9 mouse cellular contexts compared by ENCODE assay signal in the genomic region with DNA sequence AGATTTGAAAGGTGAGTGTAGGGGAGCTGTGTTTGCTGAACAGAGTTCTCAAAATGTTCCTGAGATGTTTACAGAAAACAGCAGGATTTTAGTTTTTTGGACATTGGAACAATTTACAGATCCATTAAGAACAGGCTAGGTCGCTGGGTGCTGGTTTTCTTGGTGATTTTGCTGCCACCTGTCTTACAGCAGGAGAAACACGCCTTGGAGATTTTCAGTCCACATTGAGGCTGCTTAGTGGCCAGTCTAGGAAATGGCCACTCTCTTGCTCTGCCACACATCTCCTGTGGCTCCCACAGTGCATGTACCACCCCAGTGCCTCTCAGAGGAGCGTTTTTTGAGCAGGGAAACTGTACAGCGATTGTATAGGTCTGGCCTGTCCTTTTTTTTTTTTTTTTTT. TPM values are rescaled to one million over a fixed set of nuclear protein-coding genes. Genes with fewer than 3 reads are reported as not detected.
A peak's percentile ranks its signal among the peaks of the same experiment; 100 is the strongest.
DNase-seq lines count a peak whose midpoint lies in the region; ATAC-seq and TF ChIP-seq lines count a peak whose summit lies in the region.
"Had no signal": no experiment of that assay in that cellular context is flagged by ENCODE, and none has a peak within 500 bp of the region (broad histone marks: within the 10 kb centered on the region; RNA-seq: fewer than 3 reads in every experiment).

No protein-coding gene starts in this region.

- TF ChIP-seq CTCF in MEL (IDR thresholded peaks at IDR 0.05 in 2 of 3, conservative IDR thresholded peaks at IDR 0.05 in 1 of 3; ENCODE audit: control insufficient read depth in 1 of 3, insufficient read depth in 1 of 3, low read depth in 2 of 3, low read length in 3 of 3, poor library complexity in 1 of 3, severe bottlenecking in 1 of 3): peak; percentile 41 to 64 (median 50)

- peak; percentile 37 for DNase-seq in hindbrain, embryonic 10.5 days (ENCODE audit: low spot score)
- peak; percentile 51 for DNase-seq in MEL (ENCODE audit: low read depth, low spot score)
- peak; percentile 53 to 69 for DNase-seq in cerebellum, postnatal 25 days
- DNase-seq in heart, postnatal 14 days: peak; percentile 25 to 47
- peak; percentile 17 to 58 for DNase-seq in layer of hippocampus, postnatal 14 days (ENCODE audit: low spot score in 2 of 2)
- DNase-seq in midbrain, embryonic 11.5 days (ENCODE audit: low spot score, missing footprints): peak; percentile 88
- DNase-seq in skeletal muscle tissue, adult 2 months (ENCODE audit: low read depth, low spot score): peak; percentile 48

- H3K27me3 ChIP-seq in hindbrain, embryonic 10.5 days (ENCODE audit: insufficient read depth, poor library complexity, severe bottlenecking): no peaks in the 10 kb centered on the region
- no peaks in the 10 kb centered on the region for H3K27me3 ChIP-seq in hindbrain, embryonic 12.5 days
- no peaks in the 10 kb centered on the region for H3K27me3 ChIP-seq in MEL (ENCODE audit: control insufficient read depth in 1 of 2, insufficient read depth in 2 of 2, low read length in 2 of 2)
- no peaks in the 10 kb centered on the region for H3K27me3 ChIP-seq in midbrain, embryonic 11.5 days (ENCODE audit: control insufficient read depth, insufficient read depth, low read length)
- H3K27me3 ChIP-seq: limb, embryonic 12.5 days had no signal

- peaks cover 21% of the 10 kb centered on the region for H3K4me1 ChIP-seq in hindbrain, embryonic 10.5 days (replicated peaks)
- H3K4me1 ChIP-seq in hindbrain, embryonic 12.5 days: peaks cover 15% of the 10 kb centered on the region; the same call in 1 of the 2 replicates
- no peaks in the 10 kb centered on the region for H3K4me1 ChIP-seq in MEL (ENCODE audit: control insufficient read depth in 1 of 2, insufficient read depth in 2 of 2, low read length in 2 of 2)
- peaks cover 8% of the 10 kb centered on the region; the same call in 1 of the 2 replicates for H3K4me1 ChIP-seq in midbrain, embryonic 11.5 days (ENCODE audit: control insufficient read depth, insufficient read depth, low read length)

- no peak for TF ChIP-seq POLR2A in MEL (IDR thresholded peaks at IDR 0.05; ENCODE audit: control insufficient read depth in 1 of 2, insufficient read depth in 1 of 2, low read depth in 1 of 2, low read length in 2 of 2, poor library complexity in 1 of 2)

- intact Hi-C loops in heart, postnatal 14 days (cut with DNase I): no loop called here

- no peaks in the 10 kb centered on the region for H3K36me3 ChIP-seq in hindbrain, embryonic 10.5 days
- no peaks in the 10 kb centered on the region for H3K36me3 ChIP-seq in hindbrain, embryonic 12.5 days
- 0 out of 4 replicates have a peak, but pooled peaks cover 0 to 1% of the 10 kb centered on the region in 2 experiments for H3K36me3 ChIP-seq in MEL (ENCODE audit: control insufficient read depth in 1 of 2, insufficient read depth in 2 of 2, low read length in 2 of 2)
- no peaks in the 10 kb centered on the region for H3K36me3 ChIP-seq in midbrain, embryonic 11.5 days (ENCODE audit: control insufficient read depth, insufficient read depth, low read length)
- H3K36me3 ChIP-seq: limb, embryonic 12.5 days had no signal

- no peak overlapping the region for H3K27ac ChIP-seq in hindbrain, embryonic 10.5 days
- H3K27ac ChIP-seq in hindbrain, embryonic 12.5 days: no peak overlapping the region
- no peak overlapping the region for H3K27ac ChIP-seq in MEL (ENCODE audit: control insufficient read depth, low read depth, low read length)
- no peak overlapping the region for H3K27ac ChIP-seq in midbrain, embryonic 11.5 days (ENCODE audit: low read depth, low read length)
- H3K27ac ChIP-seq: limb, embryonic 12.5 days had no signal

- WGBS in hindbrain, embryonic 10.5 days: 35% methylated on average over 4 of the region's 4 CpGs
- 30% methylated on average over 4 of the region's 4 CpGs for WGBS in hindbrain, embryonic 12.5 days
- 32% methylated on average over 4 of the region's 4 CpGs for WGBS in midbrain, embryonic 11.5 days

- no peak overlapping the region for H3K4me2 ChIP-seq in hindbrain, embryonic 12.5 days (replicated peaks)
- H3K4me2 ChIP-seq in midbrain, embryonic 11.5 days: no peak overlapping the region
- H3K4me2 ChIP-seq: limb, embryonic 12.5 days had no signal

- H3K9ac ChIP-seq in hindbrain, embryonic 12.5 days: no peak overlapping the region
- H3K9ac ChIP-seq in MEL (ENCODE audit: control insufficient read depth, low read depth, low read length, poor library complexity, severe bottlenecking): no peak overlapping the region
- H3K9ac ChIP-seq in midbrain, embryonic 11.5 days (ENCODE audit: low read length): no peak overlapping the region
- H3K9ac ChIP-seq: limb, embryonic 12.5 days had no signal

- no peak for ATAC-seq in hindbrain, embryonic 12.5 days (ENCODE audit: low FRiP score)
- no peak; the same call in 1 of the 2 replicates for ATAC-seq in midbrain, embryonic 11.5 days (ENCODE audit: low FRiP score)

- TF ChIP-seq EP300 in MEL (IDR thresholded peaks at IDR 0.05; ENCODE audit: low read depth in 1 of 2, low read length in 2 of 2): no peak

- TF ChIP-seq RAD21 in MEL (IDR thresholded peaks at IDR 0.05; ENCODE audit: low read depth, low read length): peak; percentile 62

- H3K79me2 ChIP-seq in MEL (ENCODE audit: control insufficient read depth, insufficient read depth, low read length, poor library complexity): peaks cover 1% of the 10 kb centered on the region; the same call in 1 of the 2 replicates

- no peak overlapping the region for H3K4me3 ChIP-seq in hindbrain, embryonic 10.5 days
- no peak overlapping the region for H3K4me3 ChIP-seq in hindbrain, embryonic 12.5 days
- no peak overlapping the region for H3K4me3 ChIP-seq in MEL (ENCODE audit: control insufficient read depth in 1 of 2, insufficient read depth in 1 of 2, low read depth in 2 of 2, low read length in 2 of 2)
- H3K4me3 ChIP-seq in midbrain, embryonic 11.5 days (ENCODE audit: low read depth, low read length): no peak overlapping the region
- H3K4me3 ChIP-seq: limb, embryonic 12.5 days had no signal

- no peaks in the 10 kb centered on the region for H3K9me3 ChIP-seq in hindbrain, embryonic 10.5 days
- H3K9me3 ChIP-seq in hindbrain, embryonic 12.5 days (replicated peaks): no peaks in the 10 kb centered on the region
- no peaks in the 10 kb centered on the region for H3K9me3 ChIP-seq in MEL (replicated peaks; ENCODE audit: insufficient read depth, low read length)
- no peaks in the 10 kb centered on the region for H3K9me3 ChIP-seq in midbrain, embryonic 11.5 days (ENCODE audit: control insufficient read depth, low read length)
- H3K9me3 ChIP-seq: limb, embryonic 12.5 days had no signal

TF ChIP-seq in MEL, 35 proteins besides CTCF, POLR2A, EP300 and RAD21:
- TF ChIP-seq ZKSCAN1 (IDR thresholded peaks at IDR 0.05; ENCODE audit: low read depth, low read length) (no peak), ZNF384 (IDR thresholded peaks at IDR 0.05; ENCODE audit: low read depth, low read length) (peak; percentile 32; the same call in 1 of the 2 replicates), MAFK (IDR thresholded peaks at IDR 0.05; ENCODE audit: borderline replicate concordance, low read depth, low read length) (no peak), JUND (IDR thresholded peaks at IDR 0.05; ENCODE audit: low read depth, low read length) (no peak), POLR2AphosphoS2 (IDR thresholded peaks at IDR 0.05; ENCODE audit: low read length) (no peak), MXI1 (IDR thresholded peaks at IDR 0.05; ENCODE audit: low read depth, low read length) (no peak), MYB (IDR thresholded peaks at IDR 0.05; ENCODE audit: low read depth, low read length) (no peak), USF2 (IDR thresholded peaks at IDR 0.05; ENCODE audit: borderline replicate concordance in 1 of 2, insufficient read depth in 1 of 2, low read depth in 1 of 2, low read length in 2 of 2) (no peak), ZC3H11A (IDR thresholded peaks at IDR 0.05; ENCODE audit: low read depth, low read length) (peak; percentile 53), SMC3 (IDR thresholded peaks at IDR 0.05; ENCODE audit: low read depth, low read length) (peak; percentile 73), HCFC1 (IDR thresholded peaks at IDR 0.05; ENCODE audit: low read depth, low read length) (no peak), E2F4 (IDR thresholded peaks at IDR 0.05; ENCODE audit: borderline replicate concordance, low read depth, low read length) (no peak), ZMIZ1 (IDR thresholded peaks at IDR 0.05; ENCODE audit: low read depth, low read length) (no peak), NELFE (IDR thresholded peaks at IDR 0.05; ENCODE audit: low read depth, low read length) (no peak)

RNA-seq across cellular contexts. Expression of a gene that starts 57.0 kb away (rescaled TPM):
- polyA plus RNA-seq in hindbrain, embryonic 10.5 days (2016; fragmentation: Nextera tagmentation; extraction: Ambion mirVana): 54.9 and 64.4 TPM in 2 replicates
- 84.6 and 92.4 TPM in 2 replicates for polyA plus RNA-seq in hindbrain, embryonic 12.5 days (2016; fragmentation: Nextera tagmentation; extraction: Ambion mirVana)
- total RNA-seq in MEL (2012; rRNA removed): 5.4 and 6.7 TPM in 2 replicates
- 10 to 100 TPM; 21.2 to 76.5 TPM for polyA plus RNA-seq in MEL (2012; ENCODE audit: insufficient read depth in 1 of 2, insufficient read length in 2 of 2, low read depth in 1 of 2, low replicate concordance in 2 of 2, missing spikeins in 1 of 2)
- 10 to 100 TPM; 46.7 to 50.0 TPM for total RNA-seq in heart, postnatal 14 days (2021)
- 10 to 100 TPM; 38.4 to 40.2 TPM for total RNA-seq in layer of hippocampus, postnatal 14 days (2021)
- 37.4 and 42.5 TPM in 2 replicates for polyA plus RNA-seq in midbrain, embryonic 11.5 days (2014; fragmentation: Nextera tagmentation; extraction: Ambion mirVana)

Comparison
In these comparisons a context has a peak if more than half of its experiments do, and no peak if none do; other contexts are left out.
1. DNase-seq: peak in every context shown above with its lines; median percentile 88 in midbrain, embryonic 11.5 days; 61 in cerebellum, postnatal 25 days; 51 in MEL; 48 in skeletal muscle tissue, adult 2 months; 38 in layer of hippocampus, postnatal 14 days; 37 in hindbrain, embryonic 10.5 days; 36 in heart, postnatal 14 days.